Mouse (Mus musculus): Measurements from ENCODE around the gene Rab17. TPM values are rescaled to one million over a fixed set of nuclear protein-coding genes. Genes with fewer than 3 reads are reported as not detected.

The Rab17 gene
- polyA plus RNA-seq, 1 experiment from 2014 or later = 21.3 TPM

DNA sequence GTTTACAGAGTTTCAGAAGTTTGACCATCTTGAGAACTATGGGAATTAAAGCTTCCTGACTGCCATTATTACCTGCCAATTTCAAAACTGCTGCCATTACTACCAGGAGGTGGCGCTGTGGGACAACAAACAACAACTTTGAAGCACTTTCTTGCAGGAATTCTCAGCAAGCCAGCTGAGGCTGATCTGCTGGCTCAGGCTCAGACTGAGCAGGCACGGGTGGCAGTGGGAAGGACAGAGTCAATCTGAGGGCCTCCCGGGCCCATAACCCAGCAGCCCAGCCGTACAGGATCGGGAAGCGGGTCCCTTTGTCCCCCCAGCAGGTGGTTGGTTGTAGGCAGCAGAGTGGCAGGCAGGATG, 40.9 kb downstream of the Rab17 start:
- Histone ChIP-seq H3K9me3 (replicated peaks; ENCODE audit: low read length) (no peaks in the 10 kb centered on the region), H3K4me3 (replicated peaks; ENCODE audit: low read depth, low read length) (0 out of 2 replicates have a peak overlapping the region, but pooled peaks have one; percentile 21), H3K36me3 (ENCODE audit: insufficient read depth, low read length) (no peaks in the 10 kb centered on the region), H3K27me3 (ENCODE audit: insufficient read depth, low read length) (no peaks in the 10 kb centered on the region), H3K4me1 (replicated peaks; ENCODE audit: insufficient read depth, low read length) (peaks cover 7% of the 10 kb centered on the region; the same call in 1 of the 2 replicates), H3K27ac (no peak overlapping the region), H3K4me2 (ENCODE audit: low read length) (peak overlapping the region; percentile 57; the same call in 1 of the 2 replicates), H3K9ac (ENCODE audit: low read depth, low read length) (no peak overlapping the region)
- DNase-seq (ENCODE audit: low spot score) = peak; percentile 89
- no peak for ATAC-seq (replicated peaks; ENCODE audit: low FRiP score, low read depth)
- WGBS = 4% methylated on average over 6 of the region's 6 CpGs
- TF ChIP-seq CTCF (IDR thresholded peaks at IDR 0.05; ENCODE audit: low read depth) = peak; percentile 97

DNA sequence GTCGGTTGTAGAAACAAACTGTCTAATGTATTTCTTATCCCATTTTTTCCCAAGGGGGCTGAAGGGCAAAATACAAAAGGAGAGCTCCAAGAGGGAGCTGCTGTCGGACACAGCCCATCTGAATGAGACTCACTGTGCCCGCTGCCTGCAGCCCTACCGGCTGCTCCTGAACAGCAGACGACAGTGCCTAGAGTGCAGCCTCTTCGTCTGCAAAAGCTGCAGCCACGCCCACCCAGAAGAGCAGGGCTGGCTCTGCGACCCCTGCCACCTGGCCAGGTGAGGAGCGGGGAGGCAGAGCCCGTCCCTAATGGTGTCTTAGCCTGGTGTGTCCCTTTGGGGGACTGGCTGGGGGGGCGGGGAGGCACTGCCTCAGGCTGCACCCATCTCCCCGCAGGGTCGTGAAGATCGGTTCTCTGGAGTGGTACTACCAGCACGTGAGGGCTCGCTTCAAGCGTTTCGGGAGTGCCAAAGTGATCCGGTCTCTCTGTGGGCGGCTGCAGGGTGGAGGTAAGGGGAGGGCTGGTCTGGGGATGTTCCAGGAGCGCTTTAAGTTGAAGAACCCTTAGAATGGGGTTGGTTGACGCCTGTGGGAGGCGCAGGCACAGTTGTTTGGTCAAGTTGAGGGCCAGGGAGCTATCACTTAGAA, 41.4 kb downstream of the Rab17 start:
- peak; percentile 13 for DNase-seq (ENCODE audit: low spot score)
- Histone ChIP-seq H3K9me3 (replicated peaks; ENCODE audit: low read length) (no peaks in the 10 kb centered on the region), H3K4me3 (replicated peaks; ENCODE audit: low read depth, low read length) (peak overlapping the region; percentile 21; the same call in 1 of the 2 replicates), H3K36me3 (ENCODE audit: insufficient read depth, low read length) (no peaks in the 10 kb centered on the region), H3K4me2 (ENCODE audit: low read length) (peak overlapping the region; percentile 57), H3K27ac (no peak overlapping the region), H3K9ac (ENCODE audit: low read depth, low read length) (no peak overlapping the region), H3K27me3 (ENCODE audit: insufficient read depth, low read length) (no peaks in the 10 kb centered on the region), H3K4me1 (replicated peaks; ENCODE audit: insufficient read depth, low read length) (peaks cover 7% of the 10 kb centered on the region; the same call in 1 of the 2 replicates)
- 1% methylated on average over 23 of the region's 23 CpGs for WGBS
- TF ChIP-seq CTCF (IDR thresholded peaks at IDR 0.05; ENCODE audit: low read depth) = no peak
- ATAC-seq (replicated peaks; ENCODE audit: low FRiP score, low read depth) = peak; percentile 62; the same call in 1 of the 2 replicates

DNA sequence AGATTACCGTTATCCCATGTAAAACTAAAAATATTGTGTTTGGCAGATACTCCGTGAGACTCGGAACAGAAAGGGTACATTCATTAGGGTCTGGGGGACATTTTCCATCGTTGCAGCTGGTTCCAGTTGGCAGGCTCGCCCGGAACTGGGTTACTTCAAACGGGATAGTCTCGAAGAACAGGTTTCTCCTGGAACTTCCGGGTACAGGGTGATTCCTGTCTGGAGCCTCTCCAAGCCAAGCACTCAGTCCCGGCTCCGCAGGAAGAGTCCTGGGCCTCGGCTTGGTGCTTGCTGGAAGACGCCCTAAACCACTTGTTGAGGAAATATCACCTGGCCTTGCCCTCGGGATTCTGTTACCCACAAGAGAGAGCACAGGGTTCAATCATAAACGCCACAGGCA, 42.2 kb downstream of the Rab17 start:
- Histone ChIP-seq H3K4me2 (ENCODE audit: low read length) (peak overlapping the region; percentile 57), H3K36me3 (ENCODE audit: insufficient read depth, low read length) (no peaks in the 10 kb centered on the region), H3K4me3 (replicated peaks; ENCODE audit: low read depth, low read length) (0 out of 2 replicates have a peak overlapping the region, but pooled peaks have one; percentile 21), H3K4me1 (replicated peaks; ENCODE audit: insufficient read depth, low read length) (peaks cover 7% of the 10 kb centered on the region; the same call in 1 of the 2 replicates), H3K27me3 (ENCODE audit: insufficient read depth, low read length) (no peaks in the 10 kb centered on the region), H3K9ac (ENCODE audit: low read depth, low read length) (no peak overlapping the region), H3K9me3 (replicated peaks; ENCODE audit: low read length) (no peaks in the 10 kb centered on the region), H3K27ac (no peak overlapping the region)
- TF ChIP-seq CTCF (IDR thresholded peaks at IDR 0.05; ENCODE audit: low read depth) = no peak
- ATAC-seq (replicated peaks; ENCODE audit: low FRiP score, low read depth) (no peak), DNase-seq (ENCODE audit: low spot score) (peak; percentile 13)
- 30% methylated on average over 15 of the region's 15 CpGs for WGBS

DNA sequence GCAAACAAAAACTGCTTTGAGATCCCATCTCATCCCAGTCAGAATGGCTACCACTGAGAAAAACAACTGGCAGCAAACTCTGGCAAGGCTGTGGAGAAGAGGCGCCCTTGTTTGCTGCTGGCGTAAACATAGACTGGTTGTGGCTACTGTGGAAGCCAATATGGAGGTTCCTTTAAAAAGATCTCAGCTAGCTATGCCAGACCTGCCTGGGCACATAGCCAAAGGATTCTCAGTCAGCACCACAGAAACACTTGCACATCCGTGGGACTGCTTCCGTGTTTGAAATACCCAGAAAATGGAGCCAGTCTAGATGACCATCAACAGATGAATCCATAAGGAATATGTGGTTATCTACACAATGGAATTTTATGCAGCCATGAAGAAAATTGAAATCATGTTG, 43.4 kb downstream of the Rab17 start:
- Histone ChIP-seq H3K9me3 (replicated peaks; ENCODE audit: low read length) (no peaks in the 10 kb centered on the region), H3K4me1 (replicated peaks; ENCODE audit: insufficient read depth, low read length) (peaks cover 7% of the 10 kb centered on the region; the same call in 1 of the 2 replicates), H3K4me2 (ENCODE audit: low read length) (no peak overlapping the region), H3K27me3 (ENCODE audit: insufficient read depth, low read length) (no peaks in the 10 kb centered on the region), H3K4me3 (replicated peaks; ENCODE audit: low read depth, low read length) (no peak overlapping the region), H3K9ac (ENCODE audit: low read depth, low read length) (no peak overlapping the region), H3K27ac (no peak overlapping the region), H3K36me3 (ENCODE audit: insufficient read depth, low read length) (no peaks in the 10 kb centered on the region)
- no peak for DNase-seq (ENCODE audit: low spot score)
- TF ChIP-seq CTCF (IDR thresholded peaks at IDR 0.05; ENCODE audit: low read depth) = no peak
- ATAC-seq (replicated peaks; ENCODE audit: low FRiP score, low read depth) = no peak
- 88% methylated on average over 4 of the region's 4 CpGs for WGBS

DNA sequence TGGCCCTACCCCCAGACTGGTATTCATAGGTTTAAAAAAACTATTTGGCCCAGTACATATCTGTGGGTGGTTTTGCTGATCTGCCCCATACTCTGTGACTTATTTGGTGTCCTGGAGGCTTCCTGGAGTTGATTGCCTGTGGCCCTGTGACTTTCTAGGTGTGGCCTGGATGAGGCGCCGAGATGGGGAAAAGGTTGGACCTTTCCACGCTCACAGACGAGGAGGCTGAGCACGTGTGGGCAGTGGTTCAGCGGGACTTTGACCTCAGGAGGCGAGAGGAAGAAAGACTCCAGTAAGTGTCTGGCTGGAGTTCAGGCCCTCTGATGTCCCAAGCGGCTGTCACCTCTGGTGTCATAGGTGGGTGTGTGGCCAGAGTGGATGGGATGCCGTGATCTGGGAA, 47.8 kb downstream of the Rab17 start:
- DNase-seq (ENCODE audit: low spot score) = no peak
- Histone ChIP-seq H3K27me3 (ENCODE audit: insufficient read depth, low read length) (no peaks in the 10 kb centered on the region), H3K4me3 (replicated peaks; ENCODE audit: low read depth, low read length) (no peak overlapping the region), H3K27ac (no peak overlapping the region), H3K4me2 (ENCODE audit: low read length) (no peak overlapping the region), H3K36me3 (ENCODE audit: insufficient read depth, low read length) (no peaks in the 10 kb centered on the region), H3K4me1 (replicated peaks; ENCODE audit: insufficient read depth, low read length) (no peaks in the 10 kb centered on the region), H3K9me3 (replicated peaks; ENCODE audit: low read length) (no peaks in the 10 kb centered on the region; the same call in 1 of the 2 replicates), H3K9ac (ENCODE audit: low read depth, low read length) (no peak overlapping the region)
- no peak for ATAC-seq (replicated peaks; ENCODE audit: low FRiP score, low read depth)
- 78% methylated on average over 9 of the region's 9 CpGs for WGBS
- TF ChIP-seq CTCF (IDR thresholded peaks at IDR 0.05; ENCODE audit: low read depth) = no peak

DNA sequence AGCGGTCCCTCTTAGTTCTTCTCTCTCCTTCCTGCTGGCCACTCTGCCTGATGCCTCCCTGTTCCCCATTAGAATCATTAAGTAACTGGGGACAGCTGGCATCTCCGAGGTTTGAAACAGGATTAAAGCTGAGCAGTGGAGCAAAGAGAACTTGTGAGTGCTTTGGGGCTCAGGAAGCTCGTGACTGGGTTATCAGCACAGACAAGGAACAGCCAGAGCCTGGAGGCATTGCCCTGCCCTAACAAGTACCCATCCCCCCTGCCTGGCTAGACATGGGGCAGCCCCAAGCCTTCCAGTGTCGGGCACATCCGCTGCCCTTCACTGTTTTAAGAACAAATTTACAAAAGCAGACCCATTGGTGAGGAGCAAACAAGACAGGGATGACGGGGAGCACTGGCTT, 52.0 kb downstream of the Rab17 start:
- Histone ChIP-seq H3K27ac (no peak overlapping the region), H3K9me3 (replicated peaks; ENCODE audit: low read length) (no peaks in the 10 kb centered on the region; the same call in 1 of the 2 replicates), H3K27me3 (ENCODE audit: insufficient read depth, low read length) (no peaks in the 10 kb centered on the region), H3K4me3 (replicated peaks; ENCODE audit: low read depth, low read length) (no peak overlapping the region), H3K36me3 (ENCODE audit: insufficient read depth, low read length) (no peaks in the 10 kb centered on the region), H3K9ac (ENCODE audit: low read depth, low read length) (no peak overlapping the region), H3K4me2 (ENCODE audit: low read length) (no peak overlapping the region), H3K4me1 (replicated peaks; ENCODE audit: insufficient read depth, low read length) (peaks cover 10% of the 10 kb centered on the region; the same call in 1 of the 2 replicates)
- ATAC-seq (replicated peaks; ENCODE audit: low FRiP score, low read depth) (no peak), DNase-seq (ENCODE audit: low spot score) (no peak)
- 53% methylated on average over 6 of the region's 6 CpGs for WGBS
- TF ChIP-seq CTCF (IDR thresholded peaks at IDR 0.05; ENCODE audit: low read depth) = no peak
